Mouse (Mus musculus) T-helper 1 cell (primary cell): ENCODE results near the gene Rdh8.

Experiments used
- in situ Hi-C: fragments of 300-600 bp; cut with MboI, MseI; formaldehyde crosslinking; loops from one replicate; pipeline ENCODE4 v1.15.1; 2025; ENCODE audit warnings: high pct_unique_total_duplicates

Rdh8 gene

GRCm38 (mm10) chr9:20818236-20818635 lies at the start of gene Rdh8:
Gene Rdh8 (plus strand): TSS chr9:20818503.
- in situ Hi-C loops, result no loop called here

GRCm38 (mm10) chr9:20781286-20781685 lies 37.0 kb upstream of the Rdh8 start:
- in situ Hi-C loops, result no loop called here

GRCm38 (mm10) chr9:20785055-20785454 lies 33.2 kb upstream of the Rdh8 start:
- in situ Hi-C loops, result no loop called here

- in situ Hi-C loops, result no loop called here
These were observed 30.3 kb upstream of the Rdh8 start for GRCm38 (mm10) chr9:20787992-20788391.

GRCm38 (mm10) chr9:20789651-20790050 lies 28.7 kb upstream of the Rdh8 start:
- in situ Hi-C loops, result no loop called here

GRCm38 (mm10) chr9:20790345-20790744 lies 28.0 kb upstream of the Rdh8 start:
- in situ Hi-C loops, result no loop called here

GRCm38 (mm10) chr9:20794108-20794806 lies 24.0 kb upstream of the Rdh8 start:
- in situ Hi-C loops, result no loop called here

GRCm38 (mm10) chr9:20804266-20805158 lies 13.8 kb upstream of the Rdh8 start:
- in situ Hi-C loops, result no loop called here

GRCm38 (mm10) chr9:20805159-20805495 lies 13.2 kb upstream of the Rdh8 start:
- in situ Hi-C loops, result no loop called here

- in situ Hi-C loops, result no loop called here
These were observed 12.6 kb upstream of the Rdh8 start for GRCm38 (mm10) chr9:20805706-20806105.

- in situ Hi-C loops, result no loop called here
These were observed 8.0 kb upstream of the Rdh8 start for GRCm38 (mm10) chr9:20810271-20810670.

GRCm38 (mm10) chr9:20810773-20811172 lies 7.5 kb upstream of the Rdh8 start:
- in situ Hi-C loops, result no loop called here

- in situ Hi-C loops, result no loop called here
These were observed 5.6 kb upstream of the Rdh8 start for GRCm38 (mm10) chr9:20812537-20813271.

GRCm38 (mm10) chr9:20814521-20815272 lies 3.6 kb upstream of the Rdh8 start, which contains the start of gene Col5a3:
Gene Col5a3 (minus strand): TSS chr9:20815067.
- in situ Hi-C loops, result no loop called here

- in situ Hi-C loops, result no loop called here
These were observed 1.7 kb downstream of the Rdh8 start for GRCm38 (mm10) chr9:20820001-20820400.

- in situ Hi-C loops, result no loop called here
These were observed 4.5 kb downstream of the Rdh8 start for GRCm38 (mm10) chr9:20822821-20823220.

GRCm38 (mm10) chr9:20825781-20826180 lies 7.5 kb downstream of the Rdh8 start:
- in situ Hi-C loops, result no loop called here

GRCm38 (mm10) chr9:20828127-20828526 lies 9.8 kb downstream of the Rdh8 start:
- in situ Hi-C loops, result no loop called here

GRCm38 (mm10) chr9:20830901-20831643 lies 12.8 kb downstream of the Rdh8 start:
- in situ Hi-C loops, result loop anchor here (5.0 kb wide), 1 partner anchor 84 kb away; the partner anchor contains the start of gene Olfm2

- in situ Hi-C loops, result loop anchor here (5.0 kb wide), 1 partner anchor 88 kb away; the partner anchor contains the start of gene Olfm2
These were observed 16.6 kb downstream of the Rdh8 start for GRCm38 (mm10) chr9:20834881-20835280.
